Mouse (Mus musculus) G1E (cell line): Measurements from ENCODE around the gene Gli1.

Experiments
- CTCF ChIP-seq: IDR thresholded peaks from 2 replicates; pipeline ENCODE4 v1.5.1; 2012; ENCODE audit warnings: low read depth, low read length, inconsistent platforms, mixed read lengths
- POLR2AphosphoS5 ChIP-seq: IDR thresholded peaks from 2 replicates; pipeline ENCODE4 v1.6.1; 2012; ENCODE audit warnings: low read depth, low read length, inconsistent platforms; ENCODE audit not compliant: insufficient replicate concordance
- TAL1 ChIP-seq: conservative IDR thresholded peaks from 2 replicates; pipeline ENCODE4 v1.6.1; 2012; ENCODE audit warnings: low read depth, low read length, inconsistent platforms, mixed read lengths

DNA sequence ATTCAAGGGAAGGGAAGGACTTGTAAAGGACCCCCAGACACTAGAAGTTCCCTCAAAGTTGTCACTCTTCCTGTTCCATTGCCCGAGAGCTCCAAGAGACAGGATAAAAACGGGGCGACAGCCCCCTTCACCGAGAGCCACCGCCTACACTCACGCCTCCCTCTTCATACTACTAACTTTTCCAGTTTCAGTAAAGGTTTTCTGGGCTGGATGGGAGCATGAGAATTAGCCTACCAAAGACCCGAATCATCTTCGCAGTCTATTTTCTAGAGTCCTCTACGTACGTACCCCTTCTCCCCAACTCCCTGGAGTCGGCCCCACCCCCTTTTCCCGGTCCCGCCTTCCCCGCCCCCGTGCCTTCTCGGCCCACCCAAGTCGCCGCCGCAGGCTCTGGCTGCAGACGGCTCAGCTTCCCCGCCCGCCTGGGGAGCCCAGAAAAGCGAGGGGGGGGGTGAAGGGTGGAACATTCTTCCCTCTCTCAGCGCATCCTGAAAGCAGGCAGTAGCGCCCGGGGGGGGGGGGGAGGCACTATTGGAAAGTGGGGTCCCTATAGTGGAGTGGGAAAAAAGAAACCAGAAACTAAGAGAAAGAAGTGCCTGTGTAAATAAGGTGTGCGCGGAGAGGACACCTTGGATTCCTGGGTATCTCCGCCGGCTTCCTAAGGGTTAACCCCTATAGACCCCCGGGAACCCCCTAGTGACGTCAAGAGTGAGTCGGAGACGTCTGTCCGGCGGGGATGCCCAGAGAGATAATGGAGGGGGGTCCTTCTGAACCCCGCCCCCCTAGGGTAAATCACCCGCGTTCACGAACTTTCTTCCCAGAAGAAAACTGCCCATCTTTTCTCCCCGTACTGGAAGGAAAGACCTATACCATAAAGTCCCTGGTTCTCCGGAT is 1.8 kb downstream of the Gli1 start:
- TF ChIP-seq CTCF (no peak), POLR2AphosphoS5 (no peak), TAL1 (no peak)
